Mouse (Mus musculus) lung, postnatal 14 days (tissue): ENCODE measurements around the gene Gins2.

Experiments
- DNase-seq: peaks from one replicate; pipeline ENCODE4 v3.0.0; 2021

The Gins2 gene

GRCm38 (mm10) chr8:120544155-120544554 lies 44.9 kb downstream of the Gins2 start:
- DNase-seq = no peak

DNA sequence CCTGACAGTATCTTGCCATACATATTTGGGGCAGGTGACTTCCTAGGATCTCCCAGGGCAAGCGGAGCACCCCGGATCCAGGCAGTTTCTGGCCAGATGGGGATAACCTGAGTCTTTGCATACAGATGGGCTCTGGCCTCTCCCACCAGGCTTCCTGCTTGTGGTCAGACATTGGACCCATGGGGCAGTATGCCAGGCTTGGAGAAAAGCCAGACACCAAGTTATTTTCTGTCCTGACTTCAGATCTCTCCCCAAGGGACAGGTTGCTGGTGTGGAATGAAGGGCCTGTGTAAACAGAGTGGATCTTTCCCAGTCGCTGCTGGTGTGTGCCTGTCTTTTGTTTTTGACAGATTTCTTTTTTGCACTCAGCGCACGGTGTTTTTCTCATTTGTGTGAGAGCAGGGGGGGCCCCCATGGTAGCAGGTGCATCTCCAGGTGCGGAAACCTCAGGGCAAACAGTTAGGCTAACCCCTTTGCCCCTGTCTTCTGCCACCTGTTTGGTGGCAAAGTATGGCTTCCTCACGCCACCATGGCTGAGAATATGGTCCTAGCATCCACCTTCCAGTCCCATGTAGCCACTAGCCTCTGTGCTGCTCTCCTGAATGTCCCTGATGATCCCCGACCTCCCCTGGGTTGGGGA lies 45.6 kb downstream of the Gins2 start:
- DNase-seq = peak; percentile 63

DNA sequence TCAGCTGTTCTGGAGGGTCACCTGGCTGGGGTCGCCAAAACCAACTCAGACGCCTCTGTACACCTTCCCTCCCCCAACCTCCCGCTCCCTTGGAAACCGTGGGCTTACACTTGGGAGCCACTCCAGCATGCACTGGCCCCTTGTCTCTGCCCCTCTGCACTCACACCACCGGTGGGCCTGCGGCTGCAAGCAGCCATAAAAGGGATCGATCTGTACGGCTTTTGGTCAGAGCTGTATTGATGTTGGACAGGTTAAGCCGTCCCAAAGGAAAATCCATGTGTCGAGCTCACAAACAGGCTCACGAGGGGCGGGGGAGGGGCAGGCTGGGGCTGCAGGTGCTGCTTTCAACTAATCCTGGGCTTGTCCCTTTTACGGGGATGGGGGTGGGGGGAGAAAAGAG lies 46.1 kb downstream of the Gins2 start:
- no peak for DNase-seq

- no peak for DNase-seq
These were observed 49.1 kb downstream of the Gins2 start for GRCm38 (mm10) chr8:120539775-120540625.

DNA sequence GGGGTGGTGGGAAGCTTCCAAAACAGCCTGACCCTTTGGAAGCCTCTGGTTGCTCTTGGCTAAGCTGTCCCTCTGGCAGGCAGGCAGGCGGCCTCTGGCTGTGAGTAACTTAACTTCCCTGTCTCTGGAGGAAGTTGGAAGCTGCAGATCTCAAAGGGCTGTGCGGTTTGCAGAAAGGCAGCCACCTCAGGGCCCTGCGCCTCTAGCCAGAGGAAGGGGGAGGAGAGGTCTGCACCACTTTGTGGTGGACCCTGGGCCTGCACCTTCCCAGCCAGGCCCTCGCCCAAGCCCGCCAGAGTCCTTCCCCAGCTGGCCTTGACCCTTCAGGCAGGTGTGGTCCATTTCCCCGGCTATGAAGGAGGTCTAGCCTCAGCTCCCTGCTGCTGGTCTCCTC lies 49.7 kb downstream of the Gins2 start:
- no peak for DNase-seq

GRCm38 (mm10) chr8:120538397-120539240 lies 50.5 kb downstream of the Gins2 start:
- peak; percentile 81 for DNase-seq

DNA sequence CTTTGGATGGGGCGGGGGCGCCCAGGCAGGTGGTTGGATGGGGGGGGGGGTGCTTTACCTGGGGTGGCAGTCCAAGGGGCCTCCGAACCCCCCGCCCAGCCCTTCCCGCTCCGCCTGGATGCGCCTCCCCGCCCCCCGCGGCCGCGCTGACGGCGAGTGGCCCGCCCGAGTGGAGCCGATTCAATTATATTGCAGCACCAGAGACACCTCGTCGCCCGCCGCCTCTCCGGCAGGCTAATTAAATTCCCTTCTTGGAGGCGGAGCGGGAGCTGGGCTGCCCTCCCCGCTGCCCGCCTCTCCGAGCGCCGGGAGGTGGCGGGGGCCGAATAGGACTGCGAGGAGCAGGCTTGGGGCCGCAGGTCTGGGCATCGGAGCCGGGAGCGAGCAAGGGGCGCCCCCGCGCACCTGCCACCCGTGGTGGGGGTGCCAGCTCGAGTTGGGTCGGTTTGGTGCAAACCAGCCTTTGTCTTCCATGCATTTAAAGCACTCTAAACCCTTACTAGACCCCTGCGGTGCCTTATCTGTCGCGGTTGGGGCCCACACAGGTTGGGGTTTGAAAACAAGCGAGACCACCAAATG lies 51.2 kb downstream of the Gins2 start:
- peak; percentile 65 for DNase-seq

GRCm38 (mm10) chr8:120537207-120537817 lies 51.8 kb downstream of the Gins2 start:
- peak; percentile 84 for DNase-seq

GRCm38 (mm10) chr8:120536306-120537206 lies 52.5 kb downstream of the Gins2 start:
- DNase-seq = peak; percentile 62

DNA sequence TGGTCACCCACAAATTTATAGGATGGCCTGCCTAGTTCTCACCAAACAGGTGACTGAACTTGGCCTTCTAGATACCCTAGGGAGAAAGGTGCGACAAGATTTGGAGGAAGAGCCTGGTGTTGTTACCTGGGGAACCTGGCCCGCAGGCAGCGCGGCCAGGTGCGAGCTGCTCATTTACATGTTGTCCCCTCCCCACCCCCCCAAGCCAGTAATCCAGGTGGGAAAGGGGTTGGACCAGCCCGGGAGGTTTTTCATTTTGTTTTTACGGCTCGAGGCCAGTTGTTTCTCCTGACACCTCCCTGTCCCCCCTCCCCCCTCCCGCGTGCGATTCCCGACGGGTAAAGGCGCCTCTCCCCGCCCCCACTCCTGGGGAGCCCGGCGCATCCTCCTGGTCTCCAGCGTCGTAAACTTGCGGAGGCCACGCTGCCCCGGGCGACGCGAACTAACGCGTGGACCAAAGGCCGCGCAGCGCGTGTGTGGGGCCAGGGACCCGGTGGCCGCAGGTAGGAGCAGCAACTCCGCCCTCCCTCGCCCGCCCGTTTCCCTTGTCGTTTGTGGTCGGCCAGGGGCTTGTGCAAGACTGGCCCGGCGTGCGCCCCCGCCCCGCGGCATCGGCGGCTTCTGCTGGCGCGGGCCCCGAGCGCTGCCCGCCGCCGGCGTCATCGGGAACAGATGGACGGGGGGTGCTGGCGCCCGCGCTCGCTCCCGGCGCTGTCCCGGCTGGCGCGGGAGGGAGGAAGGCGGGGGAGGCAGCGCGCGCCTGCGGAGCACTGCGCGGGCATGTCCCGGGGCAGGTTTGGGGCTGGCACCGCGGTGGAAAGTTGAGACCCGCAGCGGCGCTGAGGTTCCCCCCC lies 53.4 kb downstream of the Gins2 start:
- DNase-seq = peak; percentile 62

GRCm38 (mm10) chr8:120534504-120535368 lies 54.4 kb downstream of the Gins2 start:
- DNase-seq = peak; percentile 85

DNA sequence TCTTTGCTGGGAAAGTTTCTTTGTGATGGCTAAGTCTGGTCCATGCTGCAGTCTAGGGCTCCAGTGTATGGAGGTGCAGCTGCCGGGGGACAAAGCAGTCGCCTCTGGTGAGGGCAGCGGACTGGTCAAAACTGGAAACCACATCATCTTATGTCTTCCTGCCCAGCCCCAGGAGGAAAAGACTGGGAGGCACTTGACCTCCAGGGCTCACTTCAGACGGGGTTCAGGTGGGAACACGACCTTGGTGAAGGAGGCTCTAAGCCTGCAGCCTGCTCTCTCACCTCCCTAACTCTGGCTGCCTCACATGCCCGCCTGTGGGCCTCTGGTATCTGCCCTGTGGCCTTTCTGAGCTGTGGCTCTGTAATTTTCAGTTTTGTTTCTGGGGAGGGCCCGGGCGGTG lies 55.0 kb downstream of the Gins2 start:
- DNase-seq = no peak

DNA sequence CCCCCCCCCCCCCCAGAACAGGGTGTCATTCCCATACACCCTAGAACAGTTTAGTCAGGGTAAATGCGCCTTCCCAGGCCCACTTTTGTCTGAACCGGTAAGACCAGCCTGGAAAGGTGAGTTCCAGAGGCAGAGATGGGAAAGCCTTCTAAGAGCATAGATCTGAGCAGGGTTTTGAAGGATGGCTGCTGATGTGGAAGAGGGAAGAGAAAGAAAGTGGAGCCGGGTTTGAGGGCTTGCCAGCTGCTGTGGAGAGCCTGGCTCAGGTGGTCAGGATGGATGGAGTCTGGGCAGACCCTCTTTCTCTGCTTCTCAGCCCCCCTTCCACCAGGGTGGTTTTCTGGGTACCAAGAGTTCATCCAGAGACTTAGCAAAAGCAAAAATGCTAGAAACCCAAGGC lies 55.7 kb downstream of the Gins2 start:
- no peak for DNase-seq

DNA sequence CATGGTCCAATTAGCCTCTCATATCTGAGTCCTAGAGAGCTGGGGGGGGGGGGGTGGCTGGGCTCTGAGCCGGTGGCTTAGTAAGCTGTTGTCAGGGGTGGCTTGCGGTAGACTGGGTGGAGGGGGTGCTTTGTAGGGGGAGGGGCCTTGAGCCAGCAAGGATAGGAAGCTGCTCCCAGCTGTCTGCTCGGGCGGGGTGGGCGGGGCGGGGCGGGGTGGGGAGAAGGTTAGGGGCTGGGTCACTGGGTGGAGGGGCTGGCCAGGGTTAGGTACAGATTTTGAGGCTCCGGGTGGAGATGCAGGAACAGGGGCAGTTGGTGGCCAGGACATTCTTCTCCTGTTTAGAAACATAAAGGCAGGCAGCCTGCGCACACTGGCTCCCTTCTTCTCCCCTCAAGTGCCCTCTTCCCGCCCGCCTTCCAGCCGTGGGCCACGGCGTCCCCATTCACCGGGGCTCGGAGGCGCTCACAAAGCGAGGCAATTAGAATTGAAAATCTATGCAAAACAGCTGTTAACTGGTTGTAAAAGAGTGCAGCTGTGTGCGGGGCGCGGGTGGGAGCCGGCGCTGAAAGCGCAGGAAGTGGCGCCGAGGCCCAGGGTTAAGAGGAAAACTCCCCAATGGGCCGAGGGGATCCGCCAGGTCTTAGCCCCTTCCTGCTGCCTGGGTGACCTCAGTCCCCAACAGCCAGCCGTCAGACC lies 56.4 kb downstream of the Gins2 start:
- no peak for DNase-seq

- DNase-seq = no peak
These were observed 57.2 kb downstream of the Gins2 start for GRCm38 (mm10) chr8:120531775-120532516.

- no peak for DNase-seq
These were observed 58.0 kb downstream of the Gins2 start for GRCm38 (mm10) chr8:120530954-120531656.

DNA sequence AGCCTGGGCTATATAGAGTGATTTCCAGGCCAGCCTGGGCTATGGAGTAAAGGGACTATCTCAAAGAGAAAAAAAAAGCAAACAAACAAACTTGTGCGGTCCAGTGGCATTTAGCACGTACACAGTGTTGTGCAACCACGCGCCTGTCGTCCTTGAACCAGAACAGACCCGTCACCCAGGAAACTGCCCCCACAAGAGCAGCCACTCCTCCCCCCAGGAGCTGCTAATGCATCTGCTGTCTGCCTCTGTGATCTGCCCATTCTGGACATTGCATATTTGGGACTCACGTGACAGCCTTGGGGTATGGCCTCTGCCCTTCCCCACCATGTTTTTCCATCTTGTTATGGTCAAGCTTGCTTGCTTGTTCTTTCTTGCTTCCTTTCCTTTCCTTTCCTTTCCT lies 59.9 kb downstream of the Gins2 start:
- DNase-seq = no peak
